Mouse (Mus musculus) retina, embryonic 14.5 days (tissue): ENCODE data around the gene Gm49352.
"Not testable (repeated sequence)": the region's sequence is repeated elsewhere in the genome, so short reads cannot be mapped to it uniquely, and the experiment has no call there.

Experiments used
- DNase-seq: peaks from one replicate; pipeline ENCODE4 v3.0.0-alpha.2; 2015; ENCODE audit warnings: low spot score

Gene Gm49352

DNA sequence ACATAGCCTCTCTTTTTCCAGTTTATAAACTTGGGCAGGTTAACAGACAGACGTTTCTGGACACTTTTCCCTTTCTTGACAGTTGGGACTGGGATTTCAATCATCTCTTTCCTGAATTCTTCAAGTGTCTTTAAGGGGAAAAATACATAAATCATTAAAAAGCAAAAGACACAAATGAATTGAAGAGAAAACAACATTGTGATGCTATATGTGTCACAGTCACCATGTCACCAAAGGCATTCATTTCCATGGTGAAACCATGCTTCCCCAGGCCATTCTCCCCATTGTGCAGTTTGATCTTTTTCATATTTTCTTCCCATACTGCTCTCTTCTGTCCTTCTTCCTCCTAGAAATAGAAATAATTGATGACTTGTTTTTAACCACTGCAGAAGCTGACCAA is at the start of gene Gm49352:
Gene Gm49352, minus strand, starts transcription at position 101 of the 400 bp plus-strand sequence.
- not testable (repeated sequence) for DNase-seq

DNA sequence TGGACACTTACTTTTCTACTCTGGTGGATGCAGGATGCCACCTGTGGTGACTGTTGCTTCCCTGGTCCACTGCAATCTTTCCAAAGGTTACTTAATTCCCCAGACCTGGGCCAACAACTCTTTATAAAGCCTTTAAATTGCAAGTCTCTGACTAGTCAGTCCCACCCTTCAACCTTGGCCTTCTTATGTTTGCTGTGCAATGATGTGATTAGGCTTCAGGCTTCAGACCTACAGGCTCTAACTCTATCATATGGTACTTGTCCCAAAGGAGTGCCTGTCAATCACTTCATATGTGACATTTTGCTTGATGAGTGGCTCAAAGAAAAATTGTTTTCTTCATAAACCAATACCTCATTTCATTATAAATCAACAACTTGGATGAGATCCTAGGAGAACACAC is 2.1 kb upstream of the Gm49352 start, which contains the start of gene Cts3:
Gene Cts3, minus strand, starts transcription at position 101 of the 400 bp plus-strand sequence.
- DNase-seq, result no peak

DNA sequence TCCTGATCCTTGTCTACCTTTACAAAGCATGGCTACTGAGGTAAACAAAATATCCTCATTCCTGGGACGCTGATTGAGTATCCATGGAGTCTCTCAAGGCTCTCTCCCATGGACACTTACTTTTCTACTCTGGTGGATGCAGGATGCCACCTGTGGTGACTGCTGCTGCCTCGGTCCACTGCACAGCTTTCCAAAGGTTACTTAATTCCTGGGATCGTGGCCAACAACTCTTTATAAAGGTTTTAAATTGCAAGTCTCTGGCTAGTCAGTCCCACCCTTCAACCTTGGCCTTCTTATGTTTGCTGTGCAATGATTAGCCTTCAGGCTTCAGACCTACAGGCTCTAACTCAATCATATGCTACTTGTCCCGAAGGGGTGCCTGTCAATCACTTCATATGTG is 26.3 kb downstream of the Gm49352 start, which contains the start of gene Ctsm:
Gene Ctsm, minus strand, starts transcription at position 209 of the 400 bp plus-strand sequence.
- DNase-seq, result no peak
